Mouse (Mus musculus): Measurements from ENCODE around the gene Plekha1. TPM values are rescaled to one million over a fixed set of nuclear protein-coding genes. Genes with fewer than 3 reads are reported as not detected.
A peak's percentile ranks its signal among the peaks of the same experiment; 100 is the strongest.

The Plekha1 gene
- total RNA-seq (2014; rRNA removed) (94.4 and 106 TPM in 2 replicates), polyA plus RNA-seq (2015; fragmentation: Nextera tagmentation; extraction: Ambion mirVana) (46.8 and 51.7 TPM in 2 replicates)

GRCm38 (mm10) chr7:130865613-130866591 lies at the start of gene Plekha1:
Gene Plekha1 (plus strand): TSS chr7:130865756.
- peak within 1 kb of the TSS; percentile 72 for H3K4me2 ChIP-seq (ENCODE audit: low read depth, low read length, poor library complexity, severe bottlenecking)
- WGBS, result under 1% methylated on average over 91 of the region's 114 CpGs
- H3K4me3 ChIP-seq (ENCODE audit: low read depth, low read length), result peak within 1 kb of the TSS; percentile 89
- ATAC-seq (ENCODE audit: low FRiP score) (peak; percentile 98), DNase-seq (ENCODE audit: low spot score) (peak; percentile 99)
- no peaks in the 10 kb centered on the region for H3K27me3 ChIP-seq (ENCODE audit: insufficient read depth, low read length)
- 0 out of 2 replicates have a peak, but pooled peaks have one; percentile 23 for TF ChIP-seq CTCF (IDR thresholded peaks at IDR 0.05)
- no peaks in the 10 kb centered on the region for H3K4me1 ChIP-seq (ENCODE audit: insufficient read depth, low read length)
- peak within 1 kb of the TSS; percentile 95 for H3K9ac ChIP-seq (replicated peaks; ENCODE audit: low read length, poor library complexity, severe bottlenecking)
- H3K27ac ChIP-seq (ENCODE audit: low read depth, low read length), result peak within 1 kb of the TSS; percentile 92
- H3K36me3 ChIP-seq (ENCODE audit: insufficient read depth, low read length), result no peaks in the 10 kb centered on the region
- H3K9me3 ChIP-seq (ENCODE audit: low read length), result no peaks in the 10 kb centered on the region

- H3K4me3 ChIP-seq (ENCODE audit: low read depth, low read length), result no peak overlapping the region
- 90% methylated on average over 7 of the region's 7 CpGs for WGBS
These were observed 49.3 kb upstream of the Plekha1 start for GRCm38 (mm10) chr7:130816243-130816642.

GRCm38 (mm10) chr7:130818813-130819212 lies 46.7 kb upstream of the Plekha1 start:
- H3K4me3 ChIP-seq (ENCODE audit: low read depth, low read length), result no peak overlapping the region
- WGBS, result 82% methylated on average over 5 of the region's 5 CpGs
- no peak overlapping the region for H3K4me2 ChIP-seq (ENCODE audit: low read depth, low read length, poor library complexity, severe bottlenecking)
- ATAC-seq (ENCODE audit: low FRiP score) (no peak), DNase-seq (ENCODE audit: low spot score) (no peak)
- no peak for TF ChIP-seq CTCF (IDR thresholded peaks at IDR 0.05)
- H3K27ac ChIP-seq (ENCODE audit: low read depth, low read length), result no peak overlapping the region
- H3K4me1 ChIP-seq (ENCODE audit: insufficient read depth, low read length), result no peaks in the 10 kb centered on the region
- H3K27me3 ChIP-seq (ENCODE audit: insufficient read depth, low read length), result no peaks in the 10 kb centered on the region
- no peaks in the 10 kb centered on the region for H3K36me3 ChIP-seq (ENCODE audit: insufficient read depth, low read length)
- H3K9ac ChIP-seq (replicated peaks; ENCODE audit: low read length, poor library complexity, severe bottlenecking), result no peak overlapping the region
- H3K9me3 ChIP-seq (ENCODE audit: low read length), result no peaks in the 10 kb centered on the region

More at GRCm38 (mm10) chr7:130816243-130816642, 49.3 kb upstream of the Plekha1 start:
- H3K27ac ChIP-seq (ENCODE audit: low read depth, low read length), result no peak overlapping the region
- no peak for ATAC-seq (ENCODE audit: low FRiP score)
- no peak for TF ChIP-seq CTCF (IDR thresholded peaks at IDR 0.05)
- no peaks in the 10 kb centered on the region for H3K9me3 ChIP-seq (ENCODE audit: low read length)
- DNase-seq (ENCODE audit: low spot score), result no peak
- H3K9ac ChIP-seq (replicated peaks; ENCODE audit: low read length, poor library complexity, severe bottlenecking), result no peak overlapping the region
- H3K27me3 ChIP-seq (ENCODE audit: insufficient read depth, low read length), result no peaks in the 10 kb centered on the region
- H3K36me3 ChIP-seq (ENCODE audit: insufficient read depth, low read length), result no peaks in the 10 kb centered on the region
- no peaks in the 10 kb centered on the region for H3K4me1 ChIP-seq (ENCODE audit: insufficient read depth, low read length)
- H3K4me2 ChIP-seq (ENCODE audit: low read depth, low read length, poor library complexity, severe bottlenecking), result no peak overlapping the region

- H3K4me3 ChIP-seq (ENCODE audit: low read depth, low read length), result no peak overlapping the region
- no peak for ATAC-seq (ENCODE audit: low FRiP score)
- no peak for DNase-seq (ENCODE audit: low spot score)
- H3K27ac ChIP-seq (ENCODE audit: low read depth, low read length), result no peak overlapping the region
- H3K9ac ChIP-seq (replicated peaks; ENCODE audit: low read length, poor library complexity, severe bottlenecking), result no peak overlapping the region
- no peaks in the 10 kb centered on the region for H3K9me3 ChIP-seq (ENCODE audit: low read length)
- 68% methylated on average over 10 of the region's 10 CpGs for WGBS
- H3K36me3 ChIP-seq (ENCODE audit: insufficient read depth, low read length), result no peaks in the 10 kb centered on the region
- no peaks in the 10 kb centered on the region for H3K4me1 ChIP-seq (ENCODE audit: insufficient read depth, low read length)
- no peaks in the 10 kb centered on the region for H3K27me3 ChIP-seq (ENCODE audit: insufficient read depth, low read length)
- no peak overlapping the region for H3K4me2 ChIP-seq (ENCODE audit: low read depth, low read length, poor library complexity, severe bottlenecking)
- no peak for TF ChIP-seq CTCF (IDR thresholded peaks at IDR 0.05)
These were observed 45.9 kb upstream of the Plekha1 start for GRCm38 (mm10) chr7:130819624-130820023.

- Histone ChIP-seq H3K9ac (replicated peaks; ENCODE audit: low read length, poor library complexity, severe bottlenecking) (no peak overlapping the region), H3K4me2 (ENCODE audit: low read depth, low read length, poor library complexity, severe bottlenecking) (no peak overlapping the region), H3K4me3 (ENCODE audit: low read depth, low read length) (no peak overlapping the region), H3K9me3 (ENCODE audit: low read length) (no peaks in the 10 kb centered on the region), H3K27me3 (ENCODE audit: insufficient read depth, low read length) (no peaks in the 10 kb centered on the region), H3K27ac (ENCODE audit: low read depth, low read length) (no peak overlapping the region), H3K4me1 (ENCODE audit: insufficient read depth, low read length) (no peaks in the 10 kb centered on the region), H3K36me3 (ENCODE audit: insufficient read depth, low read length) (no peaks in the 10 kb centered on the region)
- ATAC-seq (ENCODE audit: low FRiP score) (no peak), DNase-seq (ENCODE audit: low spot score) (no peak)
- TF ChIP-seq CTCF (IDR thresholded peaks at IDR 0.05), result no peak
- WGBS, result 71% methylated on average over 9 of the region's 9 CpGs
These were observed 41.6 kb upstream of the Plekha1 start for GRCm38 (mm10) chr7:130823992-130824391.

GRCm38 (mm10) chr7:130826343-130826742 lies 39.2 kb upstream of the Plekha1 start:
- DNase-seq (ENCODE audit: low spot score), result no peak
- no peaks in the 10 kb centered on the region for H3K27me3 ChIP-seq (ENCODE audit: insufficient read depth, low read length)
- WGBS, result 71% methylated on average over 3 of the region's 3 CpGs
- TF ChIP-seq CTCF (IDR thresholded peaks at IDR 0.05), result no peak
- H3K27ac ChIP-seq (ENCODE audit: low read depth, low read length), result no peak overlapping the region
- no peaks in the 10 kb centered on the region for H3K4me1 ChIP-seq (ENCODE audit: insufficient read depth, low read length)
- no peak overlapping the region for H3K9ac ChIP-seq (replicated peaks; ENCODE audit: low read length, poor library complexity, severe bottlenecking)
- H3K9me3 ChIP-seq (ENCODE audit: low read length), result no peaks in the 10 kb centered on the region
- ATAC-seq (ENCODE audit: low FRiP score), result no peak
- no peak overlapping the region for H3K4me3 ChIP-seq (ENCODE audit: low read depth, low read length)
- no peaks in the 10 kb centered on the region for H3K36me3 ChIP-seq (ENCODE audit: insufficient read depth, low read length)
- no peak overlapping the region for H3K4me2 ChIP-seq (ENCODE audit: low read depth, low read length, poor library complexity, severe bottlenecking)
